Mouse (Mus musculus) stomach, postnatal 0 days (tissue): Measurements from ENCODE around the gene Gm281. TPM values are rescaled to one million over a fixed set of nuclear protein-coding genes. Genes with fewer than 3 reads are reported as not detected.

Experiments used
- ATAC-seq: fragments of 200-750 bp; cut with Nextera tagmentation; 2 replicates; pipeline ENCODE4 v1.8.0; 2017; ENCODE audit not compliant: low FRiP score, low TSS enrichment
- DNase-seq: peaks from one replicate; pipeline ENCODE4 v3.0.0-alpha.2; 2016; ENCODE audit warnings: low spot score
- H3K27ac ChIP-seq: fragments of 300-500 bp; sonication (generic); replicated peaks from 2 replicates; pipeline ENCODE4 v1.5.1; 2014; ENCODE audit warnings: mild to moderate bottlenecking, control low read depth
- H3K27me3 ChIP-seq: fragments of 300-500 bp; sonication (generic); 2 replicates; pipeline ENCODE4 v1.6.1; 2014; ENCODE audit warnings: low read length; ENCODE audit not compliant: control insufficient read depth, insufficient read depth
- H3K36me3 ChIP-seq: fragments of 300-500 bp; sonication (generic); 2 replicates; pipeline ENCODE4 v1.6.1; 2014; ENCODE audit warnings: low read length, mixed read lengths; ENCODE audit not compliant: control insufficient read depth, insufficient read depth
- H3K4me1 ChIP-seq: fragments of 300-500 bp; sonication (generic); replicated peaks from 2 replicates; pipeline ENCODE4 v1.6.1; 2014; ENCODE audit warnings: antibody characterized with exemption; ENCODE audit not compliant: control insufficient read depth, insufficient read depth
- H3K4me2 ChIP-seq: fragments of 300-500 bp; sonication (generic); replicated peaks from 2 replicates; pipeline ENCODE4 v1.6.1; 2014; ENCODE audit warnings: low read depth, mild to moderate bottlenecking, control low read depth, moderate library complexity
- H3K4me3 ChIP-seq: fragments of 300-500 bp; sonication (generic); 2 replicates; pipeline ENCODE4 v1.5.1; 2014; ENCODE audit warnings: low read depth, low read length, control low read depth
- H3K9ac ChIP-seq: fragments of 300-500 bp; sonication (generic); 2 replicates; pipeline ENCODE4 v1.6.1; 2014; ENCODE audit warnings: mild to moderate bottlenecking, low read length, control low read depth, mixed read lengths
- H3K9me3 ChIP-seq: fragments of 300-500 bp; sonication (generic); 2 replicates; pipeline ENCODE4 v1.6.1; 2016; ENCODE audit warnings: low read length; ENCODE audit not compliant: control insufficient read depth
- CTCF ChIP-seq: IDR thresholded peaks from 2 replicates; pipeline ENCODE4 v1.5.1; 2016; ENCODE audit warnings: antibody characterized with exemption, low read depth, mild to moderate bottlenecking, moderate library complexity
- EP300 ChIP-seq: optimal IDR thresholded peaks from 2 replicates; pipeline ENCODE3; 2016; ENCODE audit warnings: antibody characterized with exemption
- WGBS: fragments of 180-500 bp; shearing (Covaris S2); extraction: QIAGEN DNeasy Blood & Tissue Kit; methylation state at CpG from one replicate; pipeline ENCODE4 v1.1.7; 2014; 5-methylcytosine and 5-hydroxymethylcytosine counted together
- polyA plus RNA-seq: library from polyadenylated mRNA; unstranded; fragments of >200 nt; fragmentation: Nextera tagmentation; extraction: Ambion mirVana; gene quantifications from 2 replicates; pipeline ENCODE4 v1.2.1, GENCODE M21; 2015

Gm281 gene
- polyA plus RNA-seq, 1 experiment from 2014 or later = not detected

- ATAC-seq (no peak), DNase-seq (no peak)
- WGBS = 83% methylated on average over 1 of the region's 1 CpGs
- H3K9ac ChIP-seq = no peak overlapping the region
- no peak overlapping the region for H3K4me3 ChIP-seq
- no peaks in the 10 kb centered on the region for H3K36me3 ChIP-seq
- TF ChIP-seq EP300 (no peak), CTCF (no peak)
- no peaks in the 10 kb centered on the region for H3K27me3 ChIP-seq
- H3K4me2 ChIP-seq = no peak overlapping the region
- no peaks in the 10 kb centered on the region for H3K9me3 ChIP-seq
- H3K4me1 ChIP-seq = no peaks in the 10 kb centered on the region
- H3K27ac ChIP-seq = no peak overlapping the region
These were observed 7.8 kb downstream of the Gm281 start for GRCm38 (mm10) chr14:13906461-13906860.

GRCm38 (mm10) chr14:13901611-13902067 lies 12.6 kb downstream of the Gm281 start:
- no peaks in the 10 kb centered on the region for H3K9me3 ChIP-seq
- peak overlapping the region; percentile 87 for H3K4me2 ChIP-seq
- no peak overlapping the region for H3K27ac ChIP-seq
- peak overlapping the region; percentile 50 for H3K4me3 ChIP-seq
- 1% methylated on average over 22 of the region's 22 CpGs for WGBS
- DNase-seq (peak; percentile 48), ATAC-seq (no peak)
- H3K36me3 ChIP-seq = no peaks in the 10 kb centered on the region
- H3K9ac ChIP-seq = peak overlapping the region; percentile 63
- H3K27me3 ChIP-seq = no peaks in the 10 kb centered on the region
- no peaks in the 10 kb centered on the region for H3K4me1 ChIP-seq
- TF ChIP-seq EP300 (no peak), CTCF (peak; percentile 90)

- Histone ChIP-seq H3K4me2 (no peak overlapping the region), H3K9ac (no peak overlapping the region), H3K36me3 (no peaks in the 10 kb centered on the region), H3K27me3 (no peaks in the 10 kb centered on the region), H3K9me3 (no peaks in the 10 kb centered on the region), H3K27ac (no peak overlapping the region), H3K4me1 (no peaks in the 10 kb centered on the region), H3K4me3 (no peak overlapping the region)
- no peak for DNase-seq
- ATAC-seq = no peak
- no peak for TF ChIP-seq EP300
These were observed 19.1 kb downstream of the Gm281 start for GRCm38 (mm10) chr14:13895198-13895597.

GRCm38 (mm10) chr14:13893748-13894147 lies 20.5 kb downstream of the Gm281 start:
- Histone ChIP-seq H3K9ac (no peak overlapping the region), H3K4me1 (no peaks in the 10 kb centered on the region), H3K9me3 (no peaks in the 10 kb centered on the region), H3K27ac (no peak overlapping the region), H3K4me2 (no peak overlapping the region), H3K27me3 (no peaks in the 10 kb centered on the region), H3K36me3 (no peaks in the 10 kb centered on the region), H3K4me3 (no peak overlapping the region)
- DNase-seq (no peak), ATAC-seq (no peak)
- TF ChIP-seq EP300 (no peak), CTCF (no peak)
- WGBS = 76% methylated on average over 3 of the region's 3 CpGs

GRCm38 (mm10) chr14:13861416-13861815 lies 52.9 kb downstream of the Gm281 start:
- no peaks in the 10 kb centered on the region for H3K4me1 ChIP-seq
- H3K36me3 ChIP-seq = no peaks in the 10 kb centered on the region
- H3K4me2 ChIP-seq = no peak overlapping the region
- H3K9me3 ChIP-seq = no peaks in the 10 kb centered on the region
- no peak overlapping the region for H3K27ac ChIP-seq
- H3K9ac ChIP-seq = no peak overlapping the region
- no peak overlapping the region for H3K4me3 ChIP-seq
- no peaks in the 10 kb centered on the region for H3K27me3 ChIP-seq
- no peak for TF ChIP-seq CTCF
- TF ChIP-seq EP300 = no peak
- ATAC-seq (no peak), DNase-seq (no peak)

GRCm38 (mm10) chr14:13812801-13813479 lies 101.3 kb downstream of the Gm281 start:
- Histone ChIP-seq H3K36me3 (no peaks in the 10 kb centered on the region), H3K4me2 (no peak overlapping the region), H3K4me3 (no peak overlapping the region), H3K27ac (no peak overlapping the region), H3K4me1 (no peaks in the 10 kb centered on the region), H3K27me3 (no peaks in the 10 kb centered on the region), H3K9ac (no peak overlapping the region), H3K9me3 (no peaks in the 10 kb centered on the region)
- WGBS = 60% methylated on average over 3 of the region's 3 CpGs
- ATAC-seq = no peak
- TF ChIP-seq EP300 (no peak), CTCF (peak; percentile 28; the same call in 1 of the 2 replicates)
- DNase-seq = no peak
